Mouse (Mus musculus) adrenal gland, postnatal 4 days (tissue): ENCODE measurements around the gene Adgre5. TPM values are rescaled to one million over a fixed set of nuclear protein-coding genes. Genes with fewer than 3 reads are reported as not detected.

Experiments used
- DNase-seq, 2 experiments: peaks; one replicate each; pipeline ENCODE4 v3.0.0; 2021 to 2022; ENCODE audit warnings: low spot score in 2 of 2, mixed read lengths in 2 of 2
- long read RNA-seq, 2 experiments: library from polyadenylated mRNA; stranded (forward); transcript quantifications; one replicate each; pipeline ENCODE4 v2.0.0; 2021
- total RNA-seq, 2 experiments: library from RNA; stranded (reverse); gene quantifications; 2 replicates each; pipeline ENCODE4 v1.2.3; 2021

The Adgre5 gene
- 10 to 100 TPM; 48.6 to 49.8 TPM for total RNA-seq
- long read RNA-seq, experiment 1, partial matches to known transcripts, result 10 of 14 reads
- long read RNA-seq, experiment 1, other reads (novel, unspliced or antisense), result 0 of 14 reads
- long read RNA-seq, experiment 2, partial matches to known transcripts, result 6 of 15 reads
- long read RNA-seq, experiment 2, other reads (novel, unspliced or antisense), result 3 of 15 reads

GRCm38 (mm10) chr8:83740976-83741741 lies at the start of gene Adgre5:
Gene Adgre5 (minus strand): TSS chr8:83741326.
- DNase-seq, result peak in 1 of 2 experiments; percentile 60

GRCm38 (mm10) chr8:83789826-83790225 lies 48.7 kb upstream of the Adgre5 start:
- DNase-seq, result no peak

DNA sequence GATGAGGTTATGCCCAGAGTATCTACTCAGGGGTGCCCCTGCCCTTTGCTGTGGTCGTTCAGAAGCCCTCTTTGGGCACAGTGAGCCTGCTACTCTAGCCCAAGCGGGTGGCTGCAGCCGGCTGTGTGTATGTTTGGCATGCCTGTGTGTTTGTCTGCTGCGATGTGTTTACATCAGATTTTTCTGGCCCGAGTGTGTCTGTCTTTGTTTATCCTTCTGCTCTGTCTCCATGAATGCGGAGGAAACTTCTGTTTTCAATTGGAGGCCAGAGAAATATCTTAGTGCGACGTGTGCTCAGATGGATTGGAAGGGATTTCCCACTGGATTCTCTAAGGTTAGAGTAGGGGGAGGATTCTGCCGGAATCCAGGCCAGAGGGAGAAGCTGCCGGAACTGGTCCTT lies 43.9 kb upstream of the Adgre5 start:
- DNase-seq, result no peak

DNA sequence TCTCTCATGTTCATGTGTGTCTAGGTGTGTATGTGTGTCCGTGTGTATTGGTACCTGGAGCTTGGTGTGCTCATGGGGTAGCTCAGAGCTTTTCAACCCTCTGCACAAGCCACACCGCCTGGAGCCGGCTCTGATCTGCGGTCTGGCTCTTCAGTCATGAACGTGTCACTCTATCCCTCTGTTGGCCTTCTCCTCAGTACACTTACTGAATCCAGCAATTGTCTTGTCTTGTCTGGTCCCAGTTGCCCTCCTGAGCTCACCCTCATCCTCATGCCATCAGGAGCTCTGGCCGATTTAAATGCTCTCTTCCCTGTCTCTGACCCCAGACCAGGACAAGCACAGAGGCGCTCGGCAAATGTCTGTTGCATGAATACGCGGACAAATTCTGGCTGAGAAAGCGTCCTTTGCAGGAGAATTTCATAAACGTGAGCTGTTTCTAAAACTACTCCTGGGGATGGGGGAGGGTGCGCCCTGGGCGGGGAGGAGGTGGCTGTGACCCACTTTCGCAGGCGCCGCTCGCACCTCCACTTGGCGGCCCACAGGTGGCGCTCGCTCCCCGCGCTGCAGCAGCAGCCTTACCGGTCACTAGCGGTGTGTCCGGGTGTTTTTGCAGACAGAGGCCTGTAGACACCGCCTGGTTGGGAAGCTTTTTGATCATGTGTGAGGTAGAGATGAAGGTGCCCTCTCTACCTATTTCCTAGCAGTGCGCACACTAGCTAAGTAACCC lies 41.9 kb upstream of the Adgre5 start:
- DNase-seq, result peak; percentile 69 to 70

- DNase-seq, result no peak
These were observed 38.5 kb upstream of the Adgre5 start for GRCm38 (mm10) chr8:83779610-83780009.

GRCm38 (mm10) chr8:83778051-83778450 lies 36.9 kb upstream of the Adgre5 start:
- no peak for DNase-seq

DNA sequence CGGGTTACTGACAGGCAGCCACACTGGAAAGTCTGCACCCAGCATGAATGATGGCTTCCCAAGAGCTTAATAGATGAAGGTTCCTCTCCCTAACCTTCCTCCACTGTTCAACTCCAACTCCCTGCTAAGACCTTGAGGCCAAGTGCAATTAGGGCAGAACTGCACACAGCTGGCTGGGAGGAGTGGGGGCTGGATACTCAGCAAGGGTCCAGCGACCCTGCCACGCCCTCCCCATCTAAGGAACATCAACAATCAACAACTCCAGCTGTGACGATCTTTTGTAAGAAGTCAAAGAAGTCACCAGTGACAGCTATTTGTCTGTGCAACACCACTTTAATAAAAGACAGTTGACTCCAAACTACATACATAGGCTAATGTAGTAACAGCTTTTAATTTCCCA lies 35.5 kb upstream of the Adgre5 start:
- DNase-seq, result no peak

- DNase-seq, result no peak
These were observed 33.1 kb upstream of the Adgre5 start for GRCm38 (mm10) chr8:83774221-83774620.

DNA sequence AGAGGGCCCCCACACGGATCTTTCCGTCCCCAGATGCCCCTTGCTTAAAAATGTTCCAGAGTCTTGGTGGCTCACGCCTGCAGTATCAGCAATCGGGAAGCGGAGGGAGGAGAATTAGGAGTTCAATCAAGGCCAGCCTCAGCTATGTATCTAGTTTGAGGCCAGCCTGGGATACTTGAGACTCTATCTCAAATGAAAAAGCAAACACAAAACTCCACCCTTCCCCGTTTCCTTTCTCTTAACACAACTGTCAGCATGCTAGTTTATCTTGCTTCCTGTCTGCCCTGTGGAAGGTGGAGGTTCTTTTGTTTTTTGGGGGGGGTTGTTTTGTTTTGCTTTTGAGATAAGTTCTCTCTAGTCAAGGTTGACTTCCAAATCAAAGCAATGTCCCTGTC lies 32.3 kb upstream of the Adgre5 start:
- DNase-seq, result no peak

- peak in 1 of 2 experiments; percentile 28 for DNase-seq
These were observed 31.8 kb upstream of the Adgre5 start for GRCm38 (mm10) chr8:83772701-83773451.

DNA sequence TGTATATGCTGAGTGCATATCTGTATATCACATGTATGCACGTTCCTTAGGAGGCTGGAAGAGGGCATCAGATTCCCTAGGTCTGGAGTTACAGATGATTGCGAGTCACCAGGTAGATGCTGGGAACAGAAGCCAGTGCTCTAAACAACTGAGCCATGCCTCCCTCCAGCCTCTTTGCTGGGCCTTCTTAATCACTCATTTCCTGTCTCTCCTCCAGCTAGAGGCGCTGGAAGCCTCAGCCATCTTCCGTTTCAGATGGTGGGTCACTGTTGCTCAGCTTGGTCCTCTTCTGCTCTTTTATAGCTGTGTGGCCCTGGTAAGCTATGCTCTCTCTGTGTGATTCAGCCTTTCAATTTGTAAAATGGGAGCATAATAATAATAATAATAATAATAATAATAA lies 30.7 kb upstream of the Adgre5 start:
- no peak for DNase-seq

DNA sequence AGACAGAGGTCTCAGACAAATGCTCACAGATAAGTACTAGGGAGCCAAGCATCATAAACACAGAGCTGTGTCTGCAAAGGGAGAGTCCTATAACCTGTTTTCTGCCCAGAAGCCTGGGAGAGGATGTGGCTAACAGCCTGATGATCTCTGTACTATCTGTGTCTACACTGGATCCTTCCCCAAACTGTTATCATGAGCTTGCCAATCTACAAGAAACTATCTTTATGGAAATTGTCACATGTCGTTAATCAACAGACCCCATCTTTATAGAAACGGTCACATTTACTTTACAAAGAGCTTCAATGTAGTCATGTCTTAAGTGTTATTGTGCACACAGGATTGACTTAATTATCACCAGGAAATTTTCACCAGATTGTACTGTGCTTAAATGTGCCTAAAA lies 29.5 kb upstream of the Adgre5 start:
- no peak for DNase-seq

GRCm38 (mm10) chr8:83769720-83770119 lies 28.6 kb upstream of the Adgre5 start:
- DNase-seq, result no peak

- DNase-seq, result no peak
These were observed 27.4 kb upstream of the Adgre5 start for GRCm38 (mm10) chr8:83768526-83768925.

DNA sequence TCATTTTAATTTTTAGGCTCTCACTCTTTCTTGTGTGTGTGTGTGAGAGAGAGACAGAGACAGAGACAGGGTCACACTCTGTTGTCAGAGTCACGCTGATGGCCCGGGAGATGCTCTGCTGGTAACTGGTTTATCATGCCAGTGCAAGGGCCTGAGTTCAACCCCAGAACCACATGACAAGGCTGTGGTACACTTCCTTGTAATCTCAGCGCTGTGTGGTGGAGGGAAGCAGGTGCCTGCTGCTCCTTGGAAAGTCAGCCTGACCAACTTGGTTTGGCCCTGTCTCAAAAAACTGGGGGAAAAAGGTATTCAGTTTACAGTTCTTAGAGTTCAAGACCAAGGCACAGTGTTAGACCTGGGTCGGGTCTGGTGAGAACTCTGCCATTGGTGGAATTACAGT lies 26.3 kb upstream of the Adgre5 start:
- no peak for DNase-seq

- no peak for DNase-seq
These were observed 24.5 kb upstream of the Adgre5 start for GRCm38 (mm10) chr8:83765663-83766062.

DNA sequence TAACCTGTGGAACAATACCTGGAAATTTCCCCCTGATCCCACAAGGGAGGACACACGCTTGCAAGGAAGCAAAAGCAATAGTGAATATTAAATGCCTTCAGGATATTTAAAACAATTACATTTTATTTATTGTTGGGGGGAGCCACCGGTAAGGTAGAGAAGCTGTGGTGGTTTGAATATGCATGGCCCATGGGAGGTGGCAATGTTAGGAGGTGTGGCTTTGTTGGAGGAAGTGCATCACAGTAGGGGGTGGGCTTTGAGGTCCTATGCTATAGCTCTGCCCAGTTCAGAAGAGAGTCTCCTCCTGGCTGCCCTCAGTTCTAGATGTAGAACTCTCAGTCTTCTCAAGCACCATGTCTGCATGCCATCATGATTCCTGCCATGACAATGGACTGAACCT lies 23.6 kb upstream of the Adgre5 start:
- DNase-seq, result no peak

- DNase-seq, result no peak
These were observed 23.0 kb upstream of the Adgre5 start for GRCm38 (mm10) chr8:83764116-83764515.

GRCm38 (mm10) chr8:83759231-83759759 lies 18.2 kb upstream of the Adgre5 start:
- no peak for DNase-seq

- DNase-seq, result no peak
These were observed 17.2 kb upstream of the Adgre5 start for GRCm38 (mm10) chr8:83758298-83758697.

GRCm38 (mm10) chr8:83757084-83757607 lies 16.0 kb upstream of the Adgre5 start:
- DNase-seq, result no peak
